Mouse (Mus musculus) lung, embryonic 16.5 days (tissue): ENCODE data around the gene Zfp786. TPM values are rescaled to one million over a fixed set of nuclear protein-coding genes. Genes with fewer than 3 reads are reported as not detected.
A peak's percentile ranks its signal among the peaks of the same experiment; 100 is the strongest.

Experiments
- ATAC-seq: fragments of 200-750 bp; cut with Nextera tagmentation; 2 replicates; pipeline ENCODE4 v1.8.0; 2017; ENCODE audit warnings: low read depth, mild to moderate bottlenecking, moderate library complexity
- H3K27ac ChIP-seq: fragments of 300-500 bp; sonication (generic); 2 replicates; pipeline ENCODE4 v1.5.1; 2014; ENCODE audit warnings: mild to moderate bottlenecking, control low read depth, low read length
- H3K27me3 ChIP-seq: fragments of 300-500 bp; sonication (generic); 2 replicates; pipeline ENCODE4 v1.6.1; 2014; ENCODE audit warnings: low read depth, low read length, mixed read lengths; ENCODE audit not compliant: control insufficient read depth, insufficient read depth
- H3K36me3 ChIP-seq: fragments of 300-500 bp; sonication (generic); 2 replicates; pipeline ENCODE4 v1.6.1; 2014; ENCODE audit warnings: low read length; ENCODE audit not compliant: control insufficient read depth, insufficient read depth
- H3K4me1 ChIP-seq: fragments of 300-500 bp; sonication (generic); replicated peaks from 2 replicates; pipeline ENCODE4 v1.6.1; 2014; ENCODE audit warnings: low read length, mixed read lengths; ENCODE audit not compliant: control insufficient read depth, insufficient read depth
- H3K4me2 ChIP-seq: fragments of 300-500 bp; sonication (generic); 2 replicates; pipeline ENCODE4 v1.6.1; 2014; ENCODE audit warnings: low read depth, low read length, control low read depth
- H3K4me3 ChIP-seq: fragments of 300-500 bp; sonication (generic); 2 replicates; pipeline ENCODE4 v1.5.1; 2014; ENCODE audit warnings: mild to moderate bottlenecking, low read length, control low read depth
- H3K9ac ChIP-seq: fragments of 300-500 bp; sonication (generic); 2 replicates; pipeline ENCODE4 v1.6.1; 2014; ENCODE audit warnings: low read length, control low read depth
- H3K9me3 ChIP-seq: fragments of 300-500 bp; sonication (generic); 2 replicates; pipeline ENCODE4 v1.6.1; 2016; ENCODE audit warnings: low read length; ENCODE audit not compliant: control insufficient read depth
- WGBS: fragments of 180-500 bp; shearing (Covaris S2); extraction: QIAGEN DNeasy Blood & Tissue Kit; methylation state at CpG from one replicate; pipeline ENCODE4 v1.1.7; 2014; 5-methylcytosine and 5-hydroxymethylcytosine counted together
- polyA plus RNA-seq: library from polyadenylated mRNA; unstranded; fragments of >200 nt; fragmentation: Nextera tagmentation; extraction: Ambion mirVana; gene quantifications from 2 replicates; pipeline ENCODE4 v1.2.1, GENCODE M21; 2015

Zfp786 gene
- polyA plus RNA-seq, 1 experiment from 2014 or later, result 3.1 TPM

GRCm38 (mm10) chr6:47832220-47832619 lies 1.6 kb upstream of the Zfp786 start:
- Histone ChIP-seq H3K9me3 (no peaks in the 10 kb centered on the region), H3K4me1 (peaks cover 6% of the 10 kb centered on the region), H3K36me3 (no peaks in the 10 kb centered on the region), H3K4me3 (no peak overlapping the region), H3K4me2 (no peak overlapping the region), H3K27me3 (no peaks in the 10 kb centered on the region), H3K9ac (no peak overlapping the region), H3K27ac (no peak overlapping the region)
- no peak for ATAC-seq
- WGBS, result 93% methylated on average over 1 of the region's 1 CpGs

- peak; percentile 42; the same call in 1 of the 2 replicates for ATAC-seq
- H3K9ac ChIP-seq, result no peak overlapping the region
- H3K4me2 ChIP-seq, result no peak overlapping the region
- H3K27ac ChIP-seq, result no peak overlapping the region
- no peaks in the 10 kb centered on the region for H3K27me3 ChIP-seq
- H3K36me3 ChIP-seq, result no peaks in the 10 kb centered on the region
- 31% methylated on average over 1 of the region's 1 CpGs for WGBS
- H3K4me1 ChIP-seq, result 0 out of 2 replicates have a peak, but pooled peaks cover 3% of the 10 kb centered on the region
- H3K4me3 ChIP-seq, result no peak overlapping the region
- H3K9me3 ChIP-seq, result no peaks in the 10 kb centered on the region
Observed at GRCm38 (mm10) chr6:47828950-47829349, 1.7 kb downstream of the Zfp786 start.

- ATAC-seq, result no peak
- H3K27me3 ChIP-seq, result no peaks in the 10 kb centered on the region
- 0 out of 2 replicates have a peak, but pooled peaks cover 3% of the 10 kb centered on the region for H3K4me1 ChIP-seq
- H3K36me3 ChIP-seq, result no peaks in the 10 kb centered on the region
- H3K9me3 ChIP-seq, result no peaks in the 10 kb centered on the region
- 88% methylated on average over 4 of the region's 4 CpGs for WGBS
- H3K4me2 ChIP-seq, result no peak overlapping the region
- H3K4me3 ChIP-seq, result no peak overlapping the region
- no peak overlapping the region for H3K9ac ChIP-seq
- no peak overlapping the region for H3K27ac ChIP-seq
Observed at GRCm38 (mm10) chr6:47827462-47827861, 3.2 kb downstream of the Zfp786 start.

- Histone ChIP-seq H3K27ac (no peak overlapping the region), H3K4me3 (no peak overlapping the region), H3K27me3 (no peaks in the 10 kb centered on the region), H3K9ac (no peak overlapping the region), H3K36me3 (peaks cover 11% of the 10 kb centered on the region), H3K9me3 (no peaks in the 10 kb centered on the region), H3K4me1 (no peaks in the 10 kb centered on the region), H3K4me2 (no peak overlapping the region)
- no peak for ATAC-seq
- WGBS, result 72% methylated on average over 2 of the region's 2 CpGs
Observed at GRCm38 (mm10) chr6:47824241-47824640, 6.4 kb downstream of the Zfp786 start.

- no peak overlapping the region for H3K4me2 ChIP-seq
- H3K36me3 ChIP-seq, result peaks cover 11% of the 10 kb centered on the region
- ATAC-seq, result no peak
- H3K9ac ChIP-seq, result no peak overlapping the region
- H3K9me3 ChIP-seq, result no peaks in the 10 kb centered on the region
- WGBS, result 92% methylated on average over 6 of the region's 6 CpGs
- H3K27ac ChIP-seq, result no peak overlapping the region
- no peaks in the 10 kb centered on the region for H3K4me1 ChIP-seq
- H3K27me3 ChIP-seq, result no peaks in the 10 kb centered on the region
- no peak overlapping the region for H3K4me3 ChIP-seq
Observed at GRCm38 (mm10) chr6:47821776-47822175, 8.9 kb downstream of the Zfp786 start.

- Histone ChIP-seq H3K4me2 (no peak overlapping the region), H3K27ac (no peak overlapping the region), H3K27me3 (no peaks in the 10 kb centered on the region), H3K9ac (no peak overlapping the region), H3K9me3 (no peaks in the 10 kb centered on the region), H3K36me3 (peaks cover 11% of the 10 kb centered on the region), H3K4me3 (no peak overlapping the region), H3K4me1 (no peaks in the 10 kb centered on the region)
- WGBS, result 87% methylated on average over 5 of the region's 5 CpGs
- ATAC-seq, result no peak
Observed at GRCm38 (mm10) chr6:47821236-47821635, 9.4 kb downstream of the Zfp786 start.

- Histone ChIP-seq H3K9me3 (no peaks in the 10 kb centered on the region), H3K4me3 (no peak overlapping the region), H3K9ac (no peak overlapping the region; the same call in 1 of the 2 replicates), H3K27me3 (no peaks in the 10 kb centered on the region), H3K27ac (no peak overlapping the region), H3K4me1 (no peaks in the 10 kb centered on the region), H3K4me2 (no peak overlapping the region), H3K36me3 (peaks cover 11% of the 10 kb centered on the region)
- ATAC-seq, result no peak
- WGBS, result 89% methylated on average over 23 of the region's 23 CpGs
Observed at GRCm38 (mm10) chr6:47819626-47820325, 10.9 kb downstream of the Zfp786 start.

GRCm38 (mm10) chr6:47818721-47819120 lies 11.9 kb downstream of the Zfp786 start:
- H3K4me3 ChIP-seq, result no peak overlapping the region
- WGBS, result 89% methylated on average over 8 of the region's 8 CpGs
- H3K27ac ChIP-seq, result no peak overlapping the region
- ATAC-seq, result no peak
- no peaks in the 10 kb centered on the region; the same call in 1 of the 2 replicates for H3K4me1 ChIP-seq
- no peak overlapping the region for H3K4me2 ChIP-seq
- no peaks in the 10 kb centered on the region for H3K9me3 ChIP-seq
- no peak overlapping the region for H3K9ac ChIP-seq
- no peaks in the 10 kb centered on the region for H3K27me3 ChIP-seq
- H3K36me3 ChIP-seq, result peaks cover 11% of the 10 kb centered on the region

- no peaks in the 10 kb centered on the region for H3K27me3 ChIP-seq
- no peak for ATAC-seq
- no peak overlapping the region for H3K27ac ChIP-seq
- H3K9me3 ChIP-seq, result no peaks in the 10 kb centered on the region
- H3K9ac ChIP-seq, result no peak overlapping the region
- 89% methylated on average over 1 of the region's 1 CpGs for WGBS
- peaks cover 8% of the 10 kb centered on the region for H3K4me1 ChIP-seq
- H3K36me3 ChIP-seq, result peaks cover 11% of the 10 kb centered on the region
- H3K4me3 ChIP-seq, result no peak overlapping the region
- H3K4me2 ChIP-seq, result no peak overlapping the region
Observed at GRCm38 (mm10) chr6:47816151-47816550, 14.5 kb downstream of the Zfp786 start.
